Mouse (Mus musculus) layer of hippocampus, adult 18-20 months (tissue): ENCODE data around the gene Fbxl21. TPM values are rescaled to one million over a fixed set of nuclear protein-coding genes. Genes with fewer than 3 reads are reported as not detected.

Source experiments
- DNase-seq, 2 experiments: peaks; one replicate each; pipeline ENCODE4 v3.0.0; 2022; ENCODE audit warnings: low spot score in 2 of 2
- long read RNA-seq: library from polyadenylated mRNA; stranded (forward); transcript quantifications from one replicate; pipeline ENCODE4 v2.0.0, GENCODE M21; 2021
- total RNA-seq, 2 experiments: library from RNA; stranded (reverse); gene quantifications; 2 replicates each; pipeline ENCODE4 v1.2.3; 2021

The Fbxl21 gene
- 1 to 10 TPM; 6.7 to 8.5 TPM for total RNA-seq
- long read RNA-seq, partial matches to known transcripts: 0 of 3 reads
- long read RNA-seq, other reads (novel, unspliced or antisense): 0 of 3 reads

DNA sequence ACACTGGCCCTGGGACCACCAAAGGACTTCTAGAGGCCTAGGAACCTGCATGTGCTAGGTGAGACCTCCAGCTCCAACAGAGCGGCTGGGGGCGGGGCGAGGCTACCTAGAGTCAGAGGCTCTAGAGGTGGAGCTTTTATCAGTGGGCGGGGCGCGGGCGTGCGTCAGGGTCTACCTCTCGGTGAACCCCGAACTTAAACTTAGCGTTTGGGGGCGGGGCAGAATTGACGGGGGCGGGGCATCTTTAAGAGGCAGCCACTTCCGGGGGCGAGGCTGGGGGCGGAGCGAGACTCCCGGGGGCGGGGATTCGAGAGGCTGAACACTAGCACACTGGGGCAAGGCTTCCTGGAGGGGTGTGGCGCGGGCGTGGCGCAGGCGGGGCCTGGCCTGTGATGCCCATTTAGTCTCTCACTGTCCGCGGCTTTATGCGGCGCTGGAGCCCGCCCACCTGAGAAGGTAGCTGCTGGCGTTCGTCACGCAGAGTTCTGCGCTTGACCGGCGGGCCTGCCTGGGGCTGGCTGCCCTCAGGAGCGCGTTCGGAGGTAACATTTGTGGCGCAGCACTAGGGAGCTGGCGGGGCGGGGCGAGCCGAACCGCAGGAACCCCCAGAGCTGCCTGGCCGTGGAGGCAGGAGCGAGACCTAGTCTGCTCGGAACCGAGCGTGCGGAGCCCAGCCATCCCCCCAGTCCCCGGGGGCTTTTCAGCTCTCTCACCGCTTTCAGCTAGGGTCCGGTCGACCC lies at the start of gene Fbxl21:
Gene Fbxl21, plus strand, starts transcription at position 392 of the 740 bp plus-strand sequence.
- DNase-seq: peak; percentile 88 to 93

GRCm38 (mm10) chr13:56472661-56473060 lies 49.6 kb upstream of the Fbxl21 start:
- no peak for DNase-seq

DNA sequence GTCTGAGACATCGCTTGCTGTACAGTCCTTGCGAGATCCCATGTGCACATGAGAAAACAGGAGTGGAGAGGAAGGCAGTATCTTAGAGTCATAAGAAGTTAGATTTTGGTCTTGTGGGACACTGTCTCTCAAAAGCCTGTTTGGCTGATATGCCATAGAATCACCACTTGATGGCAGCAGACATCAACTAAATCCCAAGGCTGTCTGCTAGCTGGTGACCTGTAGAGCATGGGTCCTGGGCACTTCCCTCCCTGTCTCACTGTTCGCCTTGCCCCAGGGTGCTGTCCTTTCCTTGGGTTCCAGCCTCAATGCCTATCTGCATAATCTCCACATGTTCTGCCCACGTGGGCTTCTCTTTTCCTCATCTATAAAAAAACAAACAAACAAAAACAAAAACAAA lies 46.9 kb upstream of the Fbxl21 start:
- peak; percentile 14 to 61 for DNase-seq

GRCm38 (mm10) chr13:56476790-56477189 lies 45.5 kb upstream of the Fbxl21 start:
- DNase-seq: no peak

DNA sequence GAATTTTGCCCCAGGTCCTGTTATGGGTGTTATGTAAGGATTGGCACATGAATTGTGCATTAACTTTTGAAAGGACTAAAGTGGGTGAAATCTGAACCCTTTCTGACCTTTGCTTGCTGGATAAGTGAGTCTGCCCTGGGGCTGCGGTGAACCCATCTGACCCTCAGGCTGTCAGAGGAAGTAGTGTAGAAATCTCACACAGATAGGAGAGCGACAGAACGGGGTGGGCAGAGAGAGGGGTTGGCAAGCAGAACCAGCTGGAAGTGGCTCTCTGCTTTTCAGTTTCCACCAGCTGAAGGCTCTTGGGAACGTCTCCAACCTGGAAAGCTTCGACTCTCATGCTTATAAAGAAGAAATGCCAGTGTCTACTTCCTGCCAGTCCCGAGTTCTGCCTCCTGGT lies 45.0 kb upstream of the Fbxl21 start:
- DNase-seq: peak; percentile 56 to 77

DNA sequence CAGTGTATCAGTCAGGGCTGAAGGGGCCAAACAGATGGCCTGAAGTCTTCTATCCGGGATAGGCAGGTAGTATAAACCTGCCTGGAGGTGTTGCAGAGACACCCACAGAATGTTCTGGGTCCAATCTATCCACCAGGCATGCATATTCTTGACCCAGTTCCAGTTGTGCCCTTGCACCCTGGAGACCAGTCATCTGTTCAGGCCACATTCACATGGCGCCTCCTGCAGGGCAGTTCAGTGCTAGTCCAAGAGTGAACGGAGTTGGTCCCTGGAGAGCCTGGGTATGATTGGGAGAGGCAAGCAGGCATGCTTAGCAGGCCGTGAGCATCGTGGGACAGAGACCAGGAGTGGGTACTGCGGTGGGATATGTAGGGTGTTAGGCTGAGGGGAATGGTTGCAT lies 44.2 kb upstream of the Fbxl21 start:
- no peak for DNase-seq

DNA sequence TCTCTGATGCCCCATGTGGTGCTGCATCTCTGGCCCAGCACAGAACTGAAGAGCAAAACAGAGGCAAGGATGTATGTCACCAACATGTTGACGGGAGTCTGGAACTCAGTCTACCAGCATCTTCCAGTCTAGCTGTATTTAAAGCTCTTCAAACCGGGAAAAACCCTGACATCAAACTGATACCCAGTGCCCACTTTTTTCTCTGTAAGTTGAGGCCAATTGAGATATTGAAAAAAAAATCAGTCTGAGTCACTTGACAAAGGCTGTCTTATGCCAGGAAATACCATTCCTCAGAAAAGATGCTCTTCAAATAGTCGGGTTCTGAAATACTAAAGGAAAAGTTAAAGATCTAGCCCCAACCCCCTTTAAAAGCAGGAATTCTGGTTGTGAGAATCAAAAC lies 40.1 kb upstream of the Fbxl21 start, which contains the start of gene Il9:
Gene Il9, minus strand, starts transcription at position 101 of the 400 bp plus-strand sequence.
- no peak for DNase-seq

DNA sequence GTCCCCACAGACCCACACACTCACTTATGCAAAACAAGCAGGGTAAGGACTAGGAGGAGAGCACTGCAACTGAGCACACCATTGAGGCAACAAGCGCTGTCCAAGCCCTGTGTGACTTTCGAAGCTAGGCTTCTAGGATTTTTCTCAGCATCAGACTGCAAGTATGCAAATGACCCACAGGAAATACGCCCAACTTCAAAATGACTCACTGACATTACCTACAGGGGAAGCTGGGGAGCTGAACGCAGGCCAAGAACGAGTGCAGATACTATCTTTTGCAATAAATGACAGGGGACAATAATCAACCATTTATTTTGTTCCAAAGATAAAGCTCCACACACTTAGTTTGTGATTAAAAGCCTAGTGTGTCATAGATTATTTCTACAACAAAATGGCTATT lies 34.3 kb upstream of the Fbxl21 start:
- DNase-seq: no peak

- DNase-seq: no peak
Observed at GRCm38 (mm10) chr13:56494440-56494839, 27.8 kb upstream of the Fbxl21 start.

DNA sequence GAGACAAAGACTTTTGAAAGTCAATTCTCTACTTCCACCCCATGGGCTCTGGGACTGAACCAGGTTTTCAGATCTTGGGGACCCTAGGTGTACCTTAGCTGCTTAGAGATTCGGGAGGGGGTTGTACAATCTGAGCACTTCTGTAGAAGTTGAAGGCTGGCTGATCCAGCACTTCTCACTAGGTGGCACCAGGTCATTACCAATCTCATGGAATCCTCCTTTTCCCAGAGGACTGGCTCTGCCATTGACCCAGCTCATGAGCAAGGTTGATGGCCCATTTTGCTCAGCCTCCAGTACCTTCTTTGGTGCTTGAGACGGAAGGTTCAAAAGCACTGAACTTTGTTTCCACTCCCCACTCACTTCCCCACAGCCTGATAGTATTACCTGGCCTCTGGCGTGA lies 22.1 kb upstream of the Fbxl21 start:
- no peak for DNase-seq

- no peak for DNase-seq
Observed at GRCm38 (mm10) chr13:56500636-56501035, 21.6 kb upstream of the Fbxl21 start.

DNA sequence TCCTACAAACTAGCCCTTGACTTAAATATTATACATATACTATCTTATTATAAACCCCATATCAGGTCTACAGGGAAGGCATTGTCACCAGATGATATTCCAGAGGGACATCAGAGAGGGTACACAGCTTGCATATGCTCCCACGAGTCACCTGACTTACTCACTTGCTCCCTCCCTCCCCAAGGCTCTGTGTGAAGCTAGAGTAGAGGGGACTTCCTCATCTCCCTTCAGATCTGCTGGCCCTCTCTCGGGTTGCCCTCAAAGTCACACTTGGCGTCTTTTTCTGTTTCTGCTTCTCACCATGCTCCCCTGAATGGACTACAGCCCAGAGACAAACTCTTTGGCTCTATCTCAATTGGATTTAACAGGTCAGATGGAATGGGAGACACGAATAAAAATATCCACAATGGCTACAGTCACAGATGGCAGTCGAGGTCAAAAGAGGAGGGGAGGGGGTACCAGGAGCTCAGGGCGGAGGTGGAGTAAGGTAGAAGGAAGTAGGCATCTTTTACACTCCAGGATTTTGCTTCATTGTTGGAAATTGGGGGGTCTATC lies 20.3 kb upstream of the Fbxl21 start:
- no peak for DNase-seq

DNA sequence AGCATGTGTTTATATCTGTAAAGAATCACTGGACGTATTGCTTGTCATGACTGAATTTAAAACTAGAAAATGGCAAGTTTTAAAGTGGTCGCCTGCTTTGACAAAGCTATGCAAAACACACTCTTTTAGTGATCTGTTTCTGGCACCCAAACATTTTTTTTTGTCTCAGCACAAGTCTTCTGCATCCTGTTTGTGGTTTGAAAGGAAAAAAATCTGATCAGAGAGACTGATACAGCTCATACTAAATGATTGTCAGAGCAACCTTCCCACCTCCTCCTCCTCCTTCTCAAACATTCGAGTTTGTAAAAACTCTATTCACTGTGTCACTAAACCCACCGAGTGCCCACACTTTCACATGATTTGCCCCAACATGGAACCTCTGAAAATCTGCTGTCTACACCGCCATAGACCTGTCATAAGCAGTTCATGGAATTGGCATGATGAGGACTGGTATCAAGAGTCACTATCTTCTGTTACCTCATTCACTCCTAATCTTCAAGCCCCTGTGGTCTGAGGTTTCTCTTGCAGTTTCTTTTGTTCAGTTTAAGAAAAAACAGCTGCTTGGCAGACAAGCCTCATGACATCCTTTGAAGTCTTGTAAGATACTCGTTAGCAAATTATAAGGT lies 15.3 kb upstream of the Fbxl21 start:
- DNase-seq: no peak

GRCm38 (mm10) chr13:56509796-56510195 lies 12.5 kb upstream of the Fbxl21 start:
- DNase-seq: no peak

GRCm38 (mm10) chr13:56513595-56513994 lies 8.7 kb upstream of the Fbxl21 start:
- no peak for DNase-seq

DNA sequence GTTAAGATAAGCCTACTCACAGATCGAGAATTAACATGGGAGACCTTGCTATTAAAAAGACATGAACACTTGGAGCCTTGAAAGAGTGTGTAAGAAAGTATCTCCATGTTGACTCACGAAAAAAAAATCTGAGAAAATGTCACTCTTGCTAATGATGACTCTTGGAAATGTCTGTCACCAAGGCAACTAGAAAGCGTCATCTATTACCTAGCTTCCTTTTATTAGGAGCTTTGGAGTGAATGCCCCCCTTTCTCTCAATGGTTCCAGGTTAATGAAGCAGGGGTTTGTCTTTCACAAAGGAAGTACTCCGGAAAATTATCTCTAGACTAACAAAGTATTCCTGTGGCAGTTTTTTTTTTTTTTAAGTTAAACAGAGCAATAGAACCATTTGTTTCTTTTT lies 6.0 kb upstream of the Fbxl21 start:
- DNase-seq: no peak

DNA sequence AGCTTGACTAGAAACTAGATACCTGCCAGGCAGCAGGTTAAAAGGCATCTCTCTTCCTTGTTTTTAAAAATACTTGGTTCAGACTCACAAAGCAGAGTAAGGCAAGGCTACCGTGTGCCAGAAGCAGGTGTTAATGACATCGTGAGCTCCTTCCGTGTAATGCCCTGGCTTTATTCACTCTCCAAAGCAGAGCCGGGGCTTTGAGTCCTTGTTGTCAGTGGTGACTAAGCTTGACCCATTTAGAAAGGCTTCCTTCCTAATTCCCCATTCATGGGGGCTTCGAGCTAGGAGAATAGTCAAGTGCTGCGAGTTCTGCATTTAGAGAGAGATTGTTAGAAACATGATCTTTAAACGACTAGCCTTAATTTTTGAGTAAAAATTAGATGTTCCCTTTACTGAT lies 5.5 kb upstream of the Fbxl21 start:
- no peak for DNase-seq

DNA sequence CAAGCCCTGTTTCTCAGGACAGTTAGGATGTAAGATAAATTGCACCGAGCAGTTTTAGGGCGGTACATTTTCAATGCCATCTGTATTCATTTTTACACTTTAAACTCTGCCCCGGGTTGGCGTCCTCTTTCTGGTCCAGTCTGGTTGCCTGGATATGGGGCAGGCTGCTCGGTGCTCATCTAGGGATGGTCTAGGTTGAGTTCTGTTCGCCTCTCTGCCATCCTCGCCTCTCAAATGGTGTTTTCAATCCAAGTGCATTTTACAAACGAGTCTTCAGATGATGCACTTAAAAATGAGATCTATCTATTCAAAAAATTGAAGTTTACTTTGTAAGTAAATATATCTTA lies 522 bp downstream of the Fbxl21 start:
- DNase-seq: no peak

DNA sequence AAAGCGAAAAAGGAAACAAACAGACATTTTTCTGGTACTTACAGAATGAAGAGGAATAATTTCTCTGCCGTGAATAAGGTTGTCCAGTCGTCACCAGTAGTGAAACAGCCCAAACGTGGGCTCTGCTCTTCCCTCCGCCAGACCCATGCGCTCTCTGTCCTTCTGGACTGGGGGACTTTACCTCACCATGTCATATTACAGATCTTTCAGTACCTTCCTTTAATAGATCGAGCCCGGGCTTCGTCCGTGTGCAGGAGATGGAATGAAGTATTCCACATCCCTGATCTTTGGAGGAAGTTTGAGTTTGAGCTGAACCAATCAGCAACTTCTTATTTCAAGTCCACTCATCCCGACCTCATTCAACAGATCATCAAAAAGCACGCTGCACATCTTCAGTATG lies 4.6 kb downstream of the Fbxl21 start:
- no peak for DNase-seq

- DNase-seq: no peak
Observed at GRCm38 (mm10) chr13:56527846-56528245, 5.6 kb downstream of the Fbxl21 start.

DNA sequence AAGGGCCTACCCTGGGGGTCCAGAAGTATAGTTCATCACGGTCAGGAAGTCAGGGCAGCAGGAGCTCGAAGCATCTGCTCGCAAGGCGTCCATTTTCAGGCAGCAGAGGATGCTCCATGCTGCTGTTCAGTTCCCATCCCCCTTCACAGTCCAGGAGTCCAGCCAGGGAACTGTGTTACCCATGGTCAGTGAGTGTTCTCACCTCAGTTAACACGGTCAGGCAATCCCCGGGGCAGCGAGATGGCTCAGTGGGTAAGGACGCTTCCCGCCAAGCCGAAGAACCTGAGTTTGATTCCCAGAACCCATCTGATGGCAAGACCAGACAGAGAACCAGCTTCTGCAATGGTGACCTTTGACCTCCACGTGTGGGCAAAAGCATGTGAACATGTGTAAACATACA lies 6.0 kb downstream of the Fbxl21 start:
- DNase-seq: no peak

DNA sequence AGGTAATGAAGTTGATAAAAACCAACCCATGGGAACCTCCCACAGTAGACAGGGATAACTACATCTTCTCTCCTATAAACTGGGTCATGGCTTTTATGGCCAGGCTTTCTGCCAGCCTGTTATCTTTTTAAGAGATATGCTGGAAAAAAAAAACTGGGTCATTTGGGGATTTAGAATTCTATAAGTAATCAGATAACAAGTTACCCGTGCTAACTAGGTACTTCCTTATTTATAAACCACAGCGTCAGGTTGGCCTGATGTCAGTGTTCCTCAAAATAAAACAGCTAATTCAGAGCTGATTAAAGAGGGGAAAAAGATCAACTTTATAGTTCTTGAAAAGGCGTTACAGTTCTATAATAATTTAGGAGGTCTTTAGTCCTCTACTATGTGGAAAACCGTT lies 6.8 kb downstream of the Fbxl21 start:
- no peak for DNase-seq

- no peak for DNase-seq
Observed at GRCm38 (mm10) chr13:56529685-56530084, 7.4 kb downstream of the Fbxl21 start.
